Mouse (Mus musculus) heart, postnatal 0 days (tissue): ENCODE data around the gene Ltv1. TPM values are rescaled to one million over a fixed set of nuclear protein-coding genes. Genes with fewer than 3 reads are reported as not detected.

ENCODE experiments used
- ATAC-seq: fragments of 200-750 bp; cut with Nextera tagmentation; 2 replicates; pipeline ENCODE4 v1.8.0; 2017; ENCODE audit warnings: low read depth, moderate number of reproducible peaks, moderate library complexity; ENCODE audit not compliant: insufficient read depth
- DNase-seq: peaks from one replicate; pipeline ENCODE4 v3.0.0-alpha.2; 2016; ENCODE audit warnings: low spot score
- H3K27ac ChIP-seq: fragments of 300-500 bp; sonication (generic); 2 replicates; pipeline ENCODE4 v1.5.1; 2014; ENCODE audit warnings: low read depth, mild to moderate bottlenecking
- H3K27me3 ChIP-seq: fragments of 300-500 bp; sonication (generic); 2 replicates; pipeline ENCODE4 v1.6.1; 2014; ENCODE audit warnings: low read length, mixed read lengths; ENCODE audit not compliant: control insufficient read depth, insufficient read depth
- H3K36me3 ChIP-seq: fragments of 300-500 bp; sonication (generic); replicated peaks from 2 replicates; pipeline ENCODE4 v1.6.1; 2014; ENCODE audit warnings: low read length, mixed read lengths; ENCODE audit not compliant: control insufficient read depth, insufficient read depth
- H3K4me1 ChIP-seq: fragments of 300-500 bp; sonication (generic); 2 replicates; pipeline ENCODE4 v1.6.1; 2014; ENCODE audit warnings: antibody characterized with exemption; ENCODE audit not compliant: control insufficient read depth, insufficient read depth
- H3K4me2 ChIP-seq: fragments of 300-500 bp; sonication (generic); 2 replicates; pipeline ENCODE4 v1.6.1; 2014; ENCODE audit warnings: low read depth, mild to moderate bottlenecking, low read length, moderate library complexity
- H3K4me3 ChIP-seq: fragments of 300-500 bp; sonication (generic); 2 replicates; pipeline ENCODE4 v1.5.1; 2014; ENCODE audit warnings: low read depth, low read length
- H3K9ac ChIP-seq: fragments of 300-500 bp; sonication (generic); replicated peaks from 2 replicates; pipeline ENCODE4 v1.6.1; 2014; ENCODE audit warnings: low read depth, low read length, mixed read lengths
- H3K9me3 ChIP-seq: fragments of 300-500 bp; sonication (generic); replicated peaks from 2 replicates; pipeline ENCODE4 v1.6.1; 2016; ENCODE audit warnings: low read length; ENCODE audit not compliant: control insufficient read depth
- CTCF ChIP-seq: IDR thresholded peaks from 2 replicates; pipeline ENCODE4 v1.5.1; 2016; ENCODE audit warnings: antibody characterized with exemption, control low read depth, low read depth
- EP300 ChIP-seq: IDR thresholded peaks from 2 replicates; pipeline ENCODE4 v1.6.1; 2016; ENCODE audit warnings: antibody characterized with exemption, low read depth
- WGBS: fragments of 180-500 bp; shearing (Covaris S2); extraction: QIAGEN DNeasy Blood & Tissue Kit; methylation state at CpG from one replicate; pipeline ENCODE4 v1.1.7; 2014; 5-methylcytosine and 5-hydroxymethylcytosine counted together
- polyA plus RNA-seq: library from polyadenylated mRNA; unstranded; fragments of >200 nt; fragmentation: Nextera tagmentation; extraction: Ambion mirVana; gene quantifications from 2 replicates; pipeline ENCODE4 v1.2.1, GENCODE M21; 2015
- total RNA-seq: library from RNA; depleted of rRNA; stranded (reverse); fragments of >200 nt; gene quantifications from 2 replicates; pipeline ENCODE4 v1.2.3, GENCODE M21; 2014; ENCODE audit warnings: low replicate concordance

Ltv1 gene
- total and polyA plus RNA-seq, 2 experiments from 2014 or later, result 28.3 to 34.8 TPM

DNA sequence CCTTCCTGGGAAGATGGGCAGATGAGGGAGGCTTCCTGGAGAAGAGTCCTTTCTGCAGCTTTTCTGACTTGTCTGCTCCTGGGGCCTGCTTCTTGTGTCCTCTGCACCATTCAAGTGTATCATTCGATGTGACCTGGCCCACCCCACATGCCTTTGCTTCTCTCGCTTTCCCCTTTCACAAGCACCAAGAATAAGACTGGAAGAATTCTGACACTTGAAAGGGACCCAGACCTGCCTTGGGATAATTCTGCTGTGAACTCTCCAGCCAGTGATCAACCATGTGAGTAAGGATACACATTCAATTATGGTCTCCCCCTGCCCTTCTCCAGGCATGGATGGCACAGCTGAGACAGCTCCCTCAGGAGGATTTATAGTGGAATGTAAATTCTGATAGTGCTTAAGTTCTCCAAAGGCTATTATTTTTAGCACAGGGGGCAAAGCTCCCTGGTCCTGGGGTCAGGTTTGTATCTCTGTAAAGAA lies 40.2 kb upstream of the Ltv1 start:
- Histone ChIP-seq H3K9ac (no peak overlapping the region), H3K27ac (no peak overlapping the region), H3K27me3 (no peaks in the 10 kb centered on the region), H3K36me3 (peaks cover 72% of the 10 kb centered on the region), H3K4me1 (no peaks in the 10 kb centered on the region), H3K4me2 (no peak overlapping the region), H3K9me3 (no peaks in the 10 kb centered on the region), H3K4me3 (no peak overlapping the region)
- no peak for ATAC-seq
- WGBS, result 59% methylated on average over 2 of the region's 2 CpGs
- DNase-seq, result no peak
- TF ChIP-seq CTCF (no peak), EP300 (no peak)

- Histone ChIP-seq H3K4me3 (no peak overlapping the region), H3K9me3 (no peaks in the 10 kb centered on the region), H3K27ac (no peak overlapping the region), H3K27me3 (no peaks in the 10 kb centered on the region), H3K4me1 (no peaks in the 10 kb centered on the region), H3K9ac (no peak overlapping the region), H3K4me2 (no peak overlapping the region), H3K36me3 (peaks cover 73% of the 10 kb centered on the region)
- WGBS, result 67% methylated on average over 9 of the region's 9 CpGs
- ATAC-seq, result no peak
- no peak for DNase-seq
- no peak for TF ChIP-seq EP300
- no peak for TF ChIP-seq CTCF
These were observed 39.6 kb upstream of the Ltv1 start for GRCm38 (mm10) chr10:13232443-13233142.

DNA sequence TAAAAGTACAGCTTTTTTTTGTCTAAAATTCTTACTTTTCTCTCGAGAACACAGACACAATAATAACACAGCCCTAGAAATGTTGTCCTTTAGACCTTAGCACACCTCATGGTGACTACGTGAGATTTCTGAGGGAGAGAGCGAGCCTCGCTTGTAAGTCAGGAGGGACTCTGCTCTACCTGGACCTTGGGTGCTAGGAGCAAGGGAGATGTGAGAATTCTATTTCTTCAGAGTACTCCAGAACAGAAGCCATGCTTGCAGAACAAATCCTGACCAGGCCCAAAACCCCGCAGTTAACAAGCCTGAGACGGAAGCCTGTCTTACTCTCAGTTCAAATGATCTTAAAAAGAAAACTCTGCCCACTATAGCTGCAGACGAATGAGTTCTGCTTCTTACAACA lies 37.7 kb upstream of the Ltv1 start:
- Histone ChIP-seq H3K9me3 (no peaks in the 10 kb centered on the region), H3K4me3 (no peak overlapping the region), H3K27me3 (no peaks in the 10 kb centered on the region), H3K36me3 (peaks cover 75% of the 10 kb centered on the region), H3K4me1 (no peaks in the 10 kb centered on the region), H3K4me2 (no peak overlapping the region), H3K27ac (no peak overlapping the region), H3K9ac (no peak overlapping the region)
- TF ChIP-seq EP300 (no peak), CTCF (no peak)
- DNase-seq, result no peak
- no peak for ATAC-seq
- WGBS, result 84% methylated on average over 7 of the region's 7 CpGs

GRCm38 (mm10) chr10:13225377-13226063 lies 32.6 kb upstream of the Ltv1 start:
- TF ChIP-seq CTCF (no peak), EP300 (no peak)
- DNase-seq, result no peak
- Histone ChIP-seq H3K9me3 (no peaks in the 10 kb centered on the region), H3K4me2 (no peak overlapping the region), H3K9ac (no peak overlapping the region), H3K4me1 (no peaks in the 10 kb centered on the region), H3K27ac (no peak overlapping the region), H3K4me3 (no peak overlapping the region), H3K36me3 (peaks cover 79% of the 10 kb centered on the region), H3K27me3 (no peaks in the 10 kb centered on the region)
- 85% methylated on average over 7 of the region's 7 CpGs for WGBS
- no peak for ATAC-seq

DNA sequence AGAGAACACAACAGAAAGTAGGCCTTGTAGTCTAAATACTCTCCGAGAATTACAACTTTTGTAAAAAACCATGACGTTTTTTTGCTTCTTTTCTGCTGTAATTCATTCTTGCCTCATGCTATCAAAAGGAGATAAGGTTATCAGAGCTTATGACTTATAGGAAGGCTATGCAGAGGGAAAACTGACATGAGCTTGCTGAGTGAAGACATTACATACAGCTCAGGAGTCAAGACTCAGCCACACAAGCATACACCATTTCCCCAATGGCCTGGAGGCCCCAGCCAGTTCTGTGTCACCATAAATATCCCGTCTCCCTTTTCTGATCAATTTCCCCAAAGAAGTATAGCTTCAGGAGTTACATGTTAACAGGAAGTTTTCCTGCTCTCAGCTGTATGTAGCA lies 29.2 kb upstream of the Ltv1 start:
- ATAC-seq (no peak), DNase-seq (no peak)
- H3K4me2 ChIP-seq, result no peak overlapping the region
- no peak for TF ChIP-seq EP300
- no peaks in the 10 kb centered on the region for H3K9me3 ChIP-seq
- no peaks in the 10 kb centered on the region for H3K4me1 ChIP-seq
- H3K27ac ChIP-seq, result no peak overlapping the region
- no peak overlapping the region for H3K4me3 ChIP-seq
- no peak overlapping the region for H3K9ac ChIP-seq
- no peaks in the 10 kb centered on the region for H3K27me3 ChIP-seq
- WGBS, result 61% methylated on average over 3 of the region's 3 CpGs
- H3K36me3 ChIP-seq, result peaks cover 75% of the 10 kb centered on the region
